Mouse (Mus musculus) heart, embryonic 14.5 days (tissue): ENCODE measurements around the gene Nphs1. TPM values are rescaled to one million over a fixed set of nuclear protein-coding genes. Genes with fewer than 3 reads are reported as not detected.

Source experiments
- ATAC-seq: fragments of 200-750 bp; cut with Nextera tagmentation; 2 replicates; pipeline ENCODE4 v1.8.0; 2017; ENCODE audit warnings: low read depth, moderate TSS enrichment; ENCODE audit not compliant: insufficient number of reproducible peaks, insufficient read depth, low FRiP score
- H3K27ac ChIP-seq, 2 experiments: fragments of 200-500 bp in 1 of 2; fragments of 300-500 bp in 1 of 2; sonication (generic) in 1 of 2; replicated peaks in 1 of 2; 2 replicates each; pipeline ENCODE4 v1.5.1; 2012 to 2014; ENCODE audit warnings: low read depth in 2 of 2, low read length in 2 of 2, control low read depth in 1 of 2, mild to moderate bottlenecking in 1 of 2, mixed read lengths in 1 of 2; ENCODE audit not compliant: control insufficient read depth in 1 of 2, insufficient read depth in 1 of 2
- H3K27me3 ChIP-seq: fragments of 300-500 bp; sonication (generic); 2 replicates; pipeline ENCODE4 v1.6.1; 2014; ENCODE audit warnings: mild to moderate bottlenecking, low read length, control low read depth; ENCODE audit not compliant: control insufficient read depth, insufficient read depth
- H3K36me3 ChIP-seq: fragments of 300-500 bp; sonication (generic); 2 replicates; pipeline ENCODE4 v1.6.1; 2014; ENCODE audit warnings: mild to moderate bottlenecking, control low read depth, low read length, mixed read lengths; ENCODE audit not compliant: control insufficient read depth, insufficient read depth
- H3K4me1 ChIP-seq, 2 experiments: fragments of 200-500 bp in 1 of 2; fragments of 300-500 bp in 1 of 2; sonication (generic) in 1 of 2; 2 replicates each; pipeline ENCODE4 v1.6.1; 2012 to 2014; ENCODE audit warnings: low read length in 2 of 2, control low read depth in 1 of 2, mixed read lengths in 1 of 2; ENCODE audit not compliant: control insufficient read depth in 2 of 2, insufficient read depth in 2 of 2
- H3K4me2 ChIP-seq: fragments of 300-500 bp; sonication (generic); 2 replicates; pipeline ENCODE4 v1.6.1; 2014; ENCODE audit warnings: mild to moderate bottlenecking, low read length
- H3K4me3 ChIP-seq, 2 experiments: fragments of 200-500 bp in 1 of 2; fragments of 300-500 bp in 1 of 2; sonication (generic) in 1 of 2; 2 replicates each; pipeline ENCODE4 v1.5.1; 2012 to 2014; ENCODE audit warnings: low read length in 2 of 2, mild to moderate bottlenecking in 2 of 2, control low read depth in 1 of 2, low read depth in 1 of 2, moderate library complexity in 1 of 2; ENCODE audit not compliant: control insufficient read depth in 1 of 2, insufficient read depth in 1 of 2
- H3K9ac ChIP-seq: fragments of 300-500 bp; sonication (generic); 2 replicates; pipeline ENCODE4 v1.6.1; 2014; ENCODE audit warnings: mild to moderate bottlenecking, low read length
- H3K9me3 ChIP-seq: fragments of 300-500 bp; sonication (generic); 2 replicates; pipeline ENCODE4 v1.6.1; 2016; ENCODE audit warnings: low read length, control low read depth; ENCODE audit not compliant: control insufficient read depth
- WGBS: fragments of 180-500 bp; shearing (Covaris S2); extraction: QIAGEN DNeasy Blood & Tissue Kit; methylation state at CpG from one replicate; pipeline ENCODE4 v1.1.7; 2014; 5-methylcytosine and 5-hydroxymethylcytosine counted together
- polyA plus RNA-seq: library from polyadenylated mRNA; unstranded; fragments of >200 nt; fragmentation: Nextera tagmentation; extraction: Ambion mirVana; gene quantifications from 2 replicates; pipeline ENCODE4 v1.2.1, GENCODE M21; 2014

The Nphs1 gene
- 0.08 and 0.14 TPM in 2 replicates for polyA plus RNA-seq

DNA sequence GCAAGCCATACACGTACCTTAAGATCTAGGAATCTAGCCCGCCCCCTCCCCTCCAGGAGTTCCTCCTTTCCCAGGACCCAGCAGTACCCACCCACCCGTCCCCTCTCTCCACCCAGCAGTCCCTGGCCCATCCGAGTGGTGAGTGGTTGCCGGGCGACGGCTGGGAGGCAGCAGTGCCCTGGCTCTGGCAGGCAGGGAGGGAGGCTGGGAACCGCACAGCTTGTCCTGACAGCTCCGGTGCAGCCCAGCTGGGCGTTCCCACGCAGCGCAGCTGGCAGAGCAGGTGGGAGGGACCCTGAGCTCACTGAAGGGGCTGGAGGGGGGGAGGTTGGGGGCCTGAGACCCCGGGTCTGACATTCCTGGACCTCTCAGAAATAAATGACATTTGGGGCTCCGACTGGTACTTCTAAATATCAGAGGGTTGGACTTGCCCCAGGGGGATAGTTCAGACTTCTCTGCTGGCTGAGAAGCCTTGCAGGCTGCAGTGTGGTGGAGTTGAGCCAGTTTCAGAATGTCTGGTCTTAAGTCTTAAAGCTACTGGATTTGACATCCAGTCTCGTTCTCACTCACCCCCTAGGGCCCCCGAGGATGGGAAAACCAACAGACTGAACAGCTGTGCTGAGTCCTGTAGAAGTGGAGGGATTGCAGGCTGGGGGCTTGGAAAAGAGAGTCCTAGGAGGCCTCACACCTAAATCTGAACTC lies at the start of gene Nphs1, which contains the start of gene Kirrel2:
Nphs1 (plus strand) TSS at position 687 of the 702 bp plus-strand sequence.
Kirrel2 (minus strand) TSS at position 62 of the 702 bp plus-strand sequence.
- Histone ChIP-seq H3K9me3 (no peaks in the 10 kb centered on the region), H3K27ac (no peak within 1 kb of the TSS), H3K27me3 (peaks cover 97% of the 10 kb centered on the region), H3K4me2 (peak within 1 kb of the TSS; percentile 14), H3K4me1 (peaks cover 0 to 3% of the 10 kb centered on the region in 2 experiments; a peak in 1 of 4 replicates), H3K9ac (no peak within 1 kb of the TSS), H3K36me3 (no peaks in the 10 kb centered on the region), H3K4me3 (no peak within 1 kb of the TSS; a peak in 1 of 4 replicates)
- 3% methylated on average over 16 of the region's 16 CpGs for WGBS
- no peak for ATAC-seq

DNA sequence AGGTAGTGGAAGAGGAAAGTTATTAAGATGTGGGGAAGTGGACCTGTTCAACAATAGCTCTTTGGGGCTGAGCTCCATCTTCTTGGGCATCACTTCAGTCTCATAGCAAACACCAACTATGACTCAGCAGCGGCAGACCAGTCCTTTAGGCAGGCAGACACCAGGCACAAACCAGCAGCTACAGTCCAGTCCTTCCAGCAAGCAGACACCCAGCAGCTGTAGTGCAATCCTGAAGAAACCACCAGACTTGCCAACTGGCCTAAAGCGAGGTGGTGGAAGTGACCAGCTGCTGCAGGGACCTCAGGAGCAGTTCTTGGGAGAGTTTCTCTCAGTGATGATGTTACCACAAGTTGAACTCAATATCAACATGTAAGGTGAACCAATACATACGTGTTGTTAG lies 49.5 kb upstream of the Nphs1 start:
- Histone ChIP-seq H3K4me1 (no peaks in the 10 kb centered on the region), H3K9me3 (no peaks in the 10 kb centered on the region), H3K9ac (no peak overlapping the region), H3K36me3 (no peaks in the 10 kb centered on the region), H3K4me2 (no peak overlapping the region), H3K27me3 (no peaks in the 10 kb centered on the region), H3K27ac (no peak overlapping the region), H3K4me3 (no peak overlapping the region)
- WGBS, result 71% methylated on average over 3 of the region's 3 CpGs
- no peak for ATAC-seq

DNA sequence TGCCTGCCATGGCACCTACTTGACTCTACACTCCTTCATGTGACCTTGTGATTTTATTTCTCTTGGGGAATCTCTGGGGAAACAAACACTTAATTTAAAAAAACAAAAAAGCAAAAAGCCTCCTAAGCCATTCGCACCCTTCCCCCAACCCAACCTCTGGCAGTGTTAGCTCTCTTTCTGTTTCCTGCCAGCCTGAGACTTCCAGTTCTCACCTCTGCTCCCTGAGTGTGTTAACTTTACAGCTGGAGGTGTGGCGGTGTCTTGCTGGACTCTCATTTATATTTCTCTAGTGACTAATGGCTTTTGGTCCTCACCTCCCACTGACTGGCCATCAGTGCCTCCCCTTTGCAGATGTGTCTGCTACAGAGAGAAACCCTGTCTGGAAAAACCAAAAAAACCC lies 48.3 kb upstream of the Nphs1 start:
- no peaks in the 10 kb centered on the region for H3K36me3 ChIP-seq
- H3K4me3 ChIP-seq, result no peak overlapping the region
- H3K4me2 ChIP-seq, result no peak overlapping the region
- H3K27ac ChIP-seq, result no peak overlapping the region
- H3K4me1 ChIP-seq, result no peaks in the 10 kb centered on the region
- no peak for ATAC-seq
- H3K9ac ChIP-seq, result no peak overlapping the region
- WGBS, result 47% methylated on average over 2 of the region's 2 CpGs
- H3K9me3 ChIP-seq, result no peaks in the 10 kb centered on the region
- H3K27me3 ChIP-seq, result no peaks in the 10 kb centered on the region

GRCm38 (mm10) chr7:30411023-30411422 lies 47.1 kb upstream of the Nphs1 start:
- no peaks in the 10 kb centered on the region for H3K27me3 ChIP-seq
- 57% methylated on average over 3 of the region's 3 CpGs for WGBS
- H3K4me3 ChIP-seq, result no peak overlapping the region
- ATAC-seq, result no peak
- H3K36me3 ChIP-seq, result no peaks in the 10 kb centered on the region
- no peak overlapping the region for H3K27ac ChIP-seq
- no peak overlapping the region for H3K4me2 ChIP-seq
- no peaks in the 10 kb centered on the region for H3K4me1 ChIP-seq
- no peak overlapping the region for H3K9ac ChIP-seq
- no peaks in the 10 kb centered on the region for H3K9me3 ChIP-seq

GRCm38 (mm10) chr7:30412735-30413147 lies 45.4 kb upstream of the Nphs1 start:
- WGBS, result 33% methylated on average over 4 of the region's 4 CpGs

GRCm38 (mm10) chr7:30413596-30413995 lies 44.5 kb upstream of the Nphs1 start, which contains the start of gene Tyrobp:
Gene Tyrobp, plus strand, starts transcription at chr7:30413760.
- ATAC-seq, result no peak
- H3K36me3 ChIP-seq, result no peaks in the 10 kb centered on the region
- no peak within 1 kb of the TSS for H3K9ac ChIP-seq
- H3K4me3 ChIP-seq, result no peak within 1 kb of the TSS
- no peaks in the 10 kb centered on the region for H3K27me3 ChIP-seq
- no peaks in the 10 kb centered on the region for H3K9me3 ChIP-seq
- no peak within 1 kb of the TSS for H3K4me2 ChIP-seq
- H3K27ac ChIP-seq, result no peak within 1 kb of the TSS
- 47% methylated on average over 5 of the region's 5 CpGs for WGBS
- no peaks in the 10 kb centered on the region for H3K4me1 ChIP-seq

More at GRCm38 (mm10) chr7:30412735-30413147, 45.4 kb upstream of the Nphs1 start:
- Histone ChIP-seq H3K9me3 (no peaks in the 10 kb centered on the region), H3K4me2 (no peak overlapping the region), H3K27ac (no peak overlapping the region), H3K9ac (no peak overlapping the region), H3K4me1 (no peaks in the 10 kb centered on the region), H3K27me3 (no peaks in the 10 kb centered on the region), H3K36me3 (no peaks in the 10 kb centered on the region), H3K4me3 (no peak overlapping the region)
- no peak for ATAC-seq

DNA sequence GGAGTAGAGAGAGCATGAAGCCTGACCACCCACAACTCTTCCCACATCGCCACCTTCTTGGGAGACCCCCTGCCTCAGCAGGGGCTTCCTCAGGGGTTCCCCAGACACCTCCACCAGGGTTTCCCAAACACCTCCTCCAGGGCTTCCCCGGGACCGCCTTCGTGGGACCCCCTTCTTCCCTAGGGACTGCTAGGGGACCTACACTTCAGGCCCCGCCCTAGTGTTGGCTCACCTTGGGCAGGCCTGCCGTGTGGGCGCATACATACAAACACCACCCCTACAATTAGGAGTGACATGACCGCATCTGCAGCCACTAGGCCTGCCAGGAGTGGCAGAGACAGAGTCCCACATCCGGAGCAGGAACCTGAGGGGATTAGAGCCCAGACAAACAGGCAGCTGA lies 40.3 kb upstream of the Nphs1 start:
- no peak for ATAC-seq
- Histone ChIP-seq H3K4me2 (no peak overlapping the region), H3K36me3 (no peaks in the 10 kb centered on the region), H3K27me3 (peaks cover 2% of the 10 kb centered on the region), H3K4me1 (peaks cover 0 to 11% of the 10 kb centered on the region in 2 experiments; a peak in 2 of 4 replicates), H3K27ac (no peak overlapping the region), H3K4me3 (no peak overlapping the region), H3K9ac (no peak overlapping the region), H3K9me3 (peaks cover 8% of the 10 kb centered on the region)
- WGBS, result 68% methylated on average over 9 of the region's 9 CpGs
